Mouse (Mus musculus) adrenal gland, postnatal 36 days (tissue): Measurements from ENCODE around the gene Parn. TPM values are rescaled to one million over a fixed set of nuclear protein-coding genes. Genes with fewer than 3 reads are reported as not detected.
"Not testable (repeated sequence)": the region's sequence is repeated elsewhere in the genome, so short reads cannot be mapped to it uniquely, and the experiment has no call there.

Experiments
- DNase-seq, 2 experiments: peaks; one replicate each; pipeline ENCODE4 v3.0.0; 2021; ENCODE audit warnings: mixed read lengths in 1 of 2
- long read RNA-seq, 2 experiments: library from polyadenylated mRNA; stranded (forward); transcript quantifications; one replicate each; pipeline ENCODE4 v2.0.0; 2021; ENCODE audit warnings: borderline sequencing depth in 2 of 2
- total RNA-seq, 2 experiments: library from RNA; stranded (reverse); gene quantifications; 2 replicates each; pipeline ENCODE4 v1.2.3; 2021

Parn gene
- 10 to 100 TPM; 27.1 to 44.2 TPM for total RNA-seq
- long read RNA-seq, experiment 1, transcript Parn-201 (24 exons, 2,906 nt): major isoform, 25 of 33 reads
- long read RNA-seq, experiment 1, partial matches to known transcripts: 3 of 33 reads
- long read RNA-seq, experiment 1, other reads (novel, unspliced or antisense): 5 of 33 reads
- long read RNA-seq, experiment 2, transcript Parn-201 (24 exons, 2,906 nt): major isoform, 6 of 10 reads
- long read RNA-seq, experiment 2, partial matches to known transcripts: 0 of 10 reads
- long read RNA-seq, experiment 2, other reads (novel, unspliced or antisense): 4 of 10 reads

DNA sequence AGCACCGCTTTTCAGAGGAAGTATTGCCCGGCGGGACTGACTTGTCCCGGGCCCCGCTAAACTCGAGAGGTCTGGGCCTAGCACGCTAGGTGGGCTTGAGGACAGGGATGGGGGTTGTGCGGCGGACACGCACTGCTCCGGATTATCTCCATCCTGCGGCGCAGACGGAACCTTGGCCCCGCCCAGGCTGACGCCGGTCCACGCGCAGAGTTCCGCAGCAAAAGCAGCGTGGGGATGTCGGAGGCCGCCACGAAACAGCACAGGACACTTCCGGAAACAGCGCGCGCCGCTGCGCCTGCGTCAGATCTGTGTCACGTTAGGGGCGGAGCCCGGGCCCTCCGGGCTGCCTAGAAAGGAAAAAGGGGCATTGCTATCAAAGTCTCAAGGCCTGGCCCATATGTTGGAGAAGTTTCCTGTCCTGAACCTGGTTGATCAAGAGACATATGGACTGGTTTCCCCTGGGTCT, at the start of gene Parn:
Gene Parn (minus strand): TSS at position 293 of the 466 bp plus-strand sequence.
- DNase-seq: peak; percentile 96 to 97

DNA sequence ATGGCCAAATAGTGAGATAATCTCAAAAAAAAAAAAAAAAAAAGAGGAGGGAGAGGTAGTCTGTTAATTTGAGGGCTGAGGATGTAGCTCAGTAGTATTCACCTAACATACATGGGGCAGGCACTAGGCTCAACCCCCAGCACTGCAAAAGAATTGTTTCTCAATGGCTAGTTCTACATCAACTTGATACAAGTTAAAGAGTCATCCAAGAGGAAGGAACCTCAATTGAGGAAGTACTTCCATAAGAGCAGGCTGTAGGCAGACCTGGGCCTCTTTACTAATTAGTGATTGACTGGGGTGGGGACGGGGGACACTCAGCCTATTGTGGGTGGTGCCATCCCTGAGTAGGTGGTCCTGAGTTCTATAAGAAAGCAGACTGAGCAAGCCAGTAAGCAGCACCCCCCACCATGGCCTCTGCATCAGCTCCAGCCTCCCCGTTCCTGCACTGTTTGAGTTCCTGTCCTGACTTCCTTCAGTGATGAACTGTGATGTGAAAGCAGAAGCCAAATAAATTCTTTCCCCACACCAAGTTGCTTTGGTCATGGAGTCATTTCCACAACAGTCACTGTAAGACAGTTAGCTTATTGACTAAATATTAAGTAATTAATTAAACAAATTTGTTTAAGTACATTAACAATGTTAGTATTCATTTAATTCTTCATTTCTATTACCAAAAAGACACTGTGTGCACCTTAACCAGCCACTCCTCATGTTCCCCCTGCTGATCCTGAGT, 49.0 kb upstream of the Parn start:
- no peak for DNase-seq

DNA sequence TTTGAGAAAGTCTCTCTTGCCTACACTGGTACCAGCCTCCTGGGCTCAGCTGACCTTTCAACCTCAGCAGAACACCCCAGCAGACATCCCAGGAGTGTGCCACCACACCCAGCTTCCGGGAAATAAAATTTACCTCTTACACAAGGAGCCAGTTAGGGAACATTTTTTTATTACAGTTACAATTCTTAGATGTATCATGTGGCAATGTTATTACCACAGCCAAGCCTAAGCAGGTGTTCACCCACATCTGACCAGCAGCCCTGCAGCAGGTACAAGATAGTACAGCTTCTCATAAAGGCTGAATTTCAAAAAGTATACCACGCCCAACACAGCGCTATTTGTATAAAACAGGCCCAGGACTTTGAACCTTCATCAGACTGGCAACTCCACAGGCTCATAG, 46.9 kb upstream of the Parn start:
- DNase-seq: no peak

DNA sequence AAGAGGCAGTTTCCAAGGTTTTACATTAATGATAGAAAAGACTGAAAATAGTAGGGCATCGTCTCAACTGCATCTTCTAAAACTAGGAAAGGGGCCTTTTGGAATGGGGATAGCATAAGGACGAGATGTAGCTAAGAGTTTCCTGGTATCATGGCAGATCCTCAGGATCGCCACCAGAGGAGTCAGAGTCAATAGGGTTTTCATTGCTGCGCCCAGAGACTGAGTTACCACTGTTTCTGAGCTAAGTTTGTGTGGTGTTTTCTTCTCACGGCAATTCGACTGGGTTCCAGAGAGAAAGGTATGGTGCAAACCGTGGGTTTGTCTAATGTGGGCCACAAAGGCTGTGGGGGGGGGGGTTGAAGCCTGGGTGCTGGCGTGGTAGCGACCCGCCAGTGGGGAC, 36.7 kb upstream of the Parn start:
- DNase-seq: no peak

DNA sequence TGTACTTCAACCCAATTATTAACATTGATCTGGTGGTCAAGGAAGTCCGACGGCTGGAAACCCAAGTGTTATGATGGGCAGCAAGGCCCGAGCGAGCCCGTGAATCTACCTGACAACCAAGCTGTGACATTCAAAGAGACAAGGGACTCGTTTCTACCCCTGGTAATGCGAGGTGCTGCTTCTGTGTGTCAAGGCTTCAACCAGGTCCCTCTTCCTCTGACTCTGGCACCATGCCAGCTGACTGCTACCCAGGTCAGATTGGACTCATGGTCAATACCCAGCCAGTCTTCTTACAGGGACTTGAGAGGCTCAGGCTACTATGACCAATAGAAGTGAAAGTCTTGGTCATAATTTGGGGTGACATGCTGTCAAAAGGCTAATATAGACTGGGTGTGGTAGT, 34.2 kb upstream of the Parn start:
- DNase-seq: peak; percentile 12 to 24

DNA sequence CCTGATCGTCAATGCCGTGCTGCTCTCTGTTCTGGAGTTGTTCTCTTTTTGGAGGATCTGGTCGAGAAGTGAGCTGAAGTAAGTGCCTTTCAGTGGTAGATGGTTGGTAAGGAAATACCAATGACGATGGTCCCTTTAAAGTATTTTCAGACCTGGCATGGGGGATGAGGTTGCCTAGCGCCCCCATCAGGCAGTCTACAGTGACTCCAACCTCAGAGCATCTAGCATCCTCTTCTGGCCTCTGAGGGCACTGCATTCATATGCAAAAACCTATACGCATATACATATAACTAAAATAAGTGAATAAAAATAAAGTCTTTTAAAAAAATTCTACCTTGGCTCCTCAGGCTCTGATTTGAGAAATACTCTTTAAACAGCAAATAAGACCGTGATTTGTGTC, 31.0 kb upstream of the Parn start:
- DNase-seq: no peak

DNA sequence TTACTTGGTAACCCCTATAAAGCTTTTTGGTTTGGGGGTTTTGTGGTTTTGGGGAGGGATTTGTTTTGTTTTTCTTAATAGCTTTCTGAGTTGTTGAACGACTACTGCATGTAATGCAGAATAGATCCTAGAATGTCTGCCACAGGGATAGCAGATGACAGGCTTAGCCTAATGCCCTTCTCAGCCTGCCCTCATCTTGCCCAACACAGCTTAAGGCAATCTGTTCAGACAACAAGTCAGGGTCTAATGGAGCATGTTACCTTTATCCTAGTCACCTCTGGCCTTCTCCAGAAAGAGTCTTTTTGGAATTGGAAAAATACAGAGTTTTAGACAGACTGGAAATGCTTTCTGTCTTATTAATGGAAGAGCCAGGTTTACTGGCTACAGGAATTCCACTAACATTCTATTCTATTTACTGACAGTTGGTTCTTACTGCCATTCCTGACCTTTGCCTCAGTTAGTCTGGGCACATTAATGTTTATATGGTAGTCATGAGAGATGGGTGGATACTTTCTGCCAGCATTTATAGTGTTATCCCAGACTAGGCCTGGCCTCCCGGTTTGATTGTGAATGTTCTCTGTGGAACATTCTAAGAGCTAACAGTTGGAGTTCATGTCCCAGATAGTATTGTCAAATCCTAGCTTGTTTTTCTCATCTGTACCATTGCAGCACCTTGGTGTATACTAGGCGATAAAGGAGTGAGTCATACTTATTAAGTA, 10.8 kb upstream of the Parn start:
- no peak for DNase-seq

DNA sequence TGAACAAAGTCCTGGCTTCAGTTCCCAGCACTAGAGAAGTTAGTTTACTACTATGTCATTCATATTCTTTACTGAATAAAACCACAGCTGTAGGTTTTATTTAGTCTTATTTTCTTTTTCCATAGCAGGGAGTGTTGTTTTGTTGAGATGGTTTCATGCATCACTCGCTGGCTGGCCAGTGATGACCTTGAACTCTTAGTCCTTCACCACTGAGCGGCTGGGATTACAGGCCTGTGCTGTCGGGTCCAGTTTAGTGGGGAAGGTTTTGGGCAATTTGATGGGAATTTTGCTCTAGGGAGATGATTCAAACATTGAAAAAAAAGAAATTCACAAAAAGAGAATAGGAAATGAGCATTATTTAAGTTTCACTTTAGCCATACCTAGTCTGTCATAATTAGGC, 6.5 kb upstream of the Parn start:
- DNase-seq: peak; percentile 45 to 51

DNA sequence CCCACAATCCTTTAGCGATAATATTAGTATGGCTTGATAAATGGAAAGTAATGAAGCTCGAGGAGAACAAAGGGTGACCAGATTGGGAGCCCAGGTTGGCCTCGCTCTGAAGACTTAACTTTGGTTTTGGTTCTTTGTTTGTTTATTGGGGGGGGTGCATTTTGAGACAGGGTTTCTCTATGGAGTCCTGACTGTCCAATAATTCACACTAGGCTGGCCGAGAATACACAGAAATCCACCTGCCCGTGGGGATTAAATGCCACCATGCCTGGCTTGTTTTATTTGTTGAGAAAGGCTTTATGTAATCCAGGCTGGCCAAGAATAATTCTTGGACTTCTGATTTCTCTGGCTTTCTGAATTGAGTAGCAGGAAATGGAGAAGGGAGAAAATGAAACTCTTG, 5.1 kb upstream of the Parn start:
- no peak for DNase-seq

DNA sequence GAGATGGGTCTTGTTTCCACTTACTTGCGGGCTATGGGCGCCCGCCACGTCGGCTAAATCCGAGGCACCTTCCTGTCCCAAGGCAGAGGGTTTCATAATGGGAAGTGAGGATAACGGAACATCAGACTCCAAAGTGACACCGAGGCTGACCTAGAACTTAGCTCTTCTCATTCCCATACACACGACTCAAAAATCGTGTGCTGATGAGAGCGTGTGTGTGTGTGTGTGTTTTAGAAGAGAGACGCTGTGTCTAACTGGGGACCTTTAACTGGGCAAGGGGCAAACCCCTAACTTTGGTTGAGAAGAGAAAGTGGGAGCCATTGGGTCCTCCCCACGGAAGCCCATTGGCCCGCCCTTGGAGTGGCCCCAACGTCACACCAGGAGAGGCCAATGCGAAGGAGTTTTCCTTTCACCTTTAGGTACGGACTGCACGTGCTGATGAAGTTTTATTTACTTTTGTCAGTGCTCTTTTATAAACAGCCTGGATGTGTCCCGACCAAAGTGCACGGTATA, 4.5 kb upstream of the Parn start:
- peak; percentile 82 to 83 for DNase-seq

DNA sequence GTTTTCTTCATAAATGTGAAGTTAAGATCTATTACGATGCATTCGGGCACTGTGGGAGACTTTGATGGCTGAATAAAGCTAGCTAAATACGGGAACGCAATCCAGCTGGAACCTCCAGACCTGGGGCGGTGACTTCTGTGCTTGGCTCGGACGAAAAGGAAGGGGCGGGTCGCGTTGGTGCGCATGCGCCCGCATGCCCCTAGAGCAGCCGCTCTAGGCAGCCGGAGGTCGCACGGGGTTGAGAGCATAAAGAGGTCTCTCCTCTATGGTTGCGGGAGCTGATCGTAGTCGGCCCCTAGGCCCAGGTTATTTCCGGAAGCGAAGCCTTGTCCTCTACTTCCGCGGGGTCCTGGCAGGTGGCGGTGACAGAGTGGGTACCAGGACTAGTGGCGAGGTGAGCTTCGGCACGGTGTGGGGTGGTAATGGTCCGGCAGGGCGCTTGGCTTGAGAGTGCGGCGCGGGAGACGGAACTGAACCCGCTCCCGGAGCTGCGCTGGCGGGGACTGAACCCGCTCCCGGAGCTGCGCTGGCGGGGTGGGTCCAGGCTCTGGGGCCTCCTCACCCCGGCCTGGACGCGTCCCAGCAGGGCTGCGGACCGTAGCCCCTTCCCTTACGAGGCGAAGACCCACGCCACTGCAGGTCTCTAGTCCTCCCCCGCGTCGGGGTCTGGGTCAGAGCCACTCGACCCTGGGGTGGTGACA, 3.9 kb upstream of the Parn start, which contains the start of the genes Bfar and 3110001I22Rik:
Gene Bfar (plus strand): TSS at position 174 of the 701 bp plus-strand sequence.
Gene 3110001I22Rik (plus strand): TSS at position 245 of the 701 bp plus-strand sequence.
- peak; percentile 92 to 94 for DNase-seq

DNA sequence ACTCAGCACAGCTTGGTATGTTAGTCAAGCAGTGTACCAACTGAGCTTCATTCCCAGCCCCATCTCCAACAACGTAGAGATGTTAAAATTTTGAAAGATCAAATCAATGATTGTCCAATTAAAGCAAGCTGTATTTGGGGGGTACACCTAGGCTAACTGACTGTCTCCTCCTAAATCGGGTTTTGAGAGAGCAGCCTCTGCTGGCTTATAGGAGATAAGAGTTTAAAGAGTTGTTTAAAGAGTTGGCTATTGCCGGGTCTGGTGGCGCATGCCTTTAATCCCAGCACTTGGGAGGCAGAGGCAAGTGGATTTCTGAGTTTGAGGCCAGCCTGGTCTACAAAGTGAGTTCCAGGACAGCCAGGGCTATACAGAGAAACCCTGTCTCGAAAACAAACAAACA, 2.9 kb upstream of the Parn start:
- DNase-seq: not testable (repeated sequence)

DNA sequence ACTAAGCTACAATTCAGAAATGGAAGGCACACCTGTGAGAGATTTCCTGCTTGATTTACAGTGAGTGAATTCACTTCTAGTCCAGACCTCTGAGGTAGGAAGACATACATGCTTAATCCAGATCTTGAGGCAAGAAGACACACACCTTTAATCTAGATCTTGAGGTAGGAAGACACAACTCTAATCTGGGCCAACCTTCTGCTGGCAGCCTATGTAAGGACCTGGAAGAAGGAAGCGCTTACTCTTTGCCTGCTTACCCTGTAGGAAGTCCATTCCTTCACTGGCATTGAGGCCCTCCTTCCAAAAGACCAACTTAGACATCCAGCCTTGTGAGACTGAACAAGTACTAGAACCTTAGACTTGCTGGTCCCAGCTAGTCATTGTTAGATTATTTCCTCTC, 1.3 kb upstream of the Parn start:
- no peak for DNase-seq

DNA sequence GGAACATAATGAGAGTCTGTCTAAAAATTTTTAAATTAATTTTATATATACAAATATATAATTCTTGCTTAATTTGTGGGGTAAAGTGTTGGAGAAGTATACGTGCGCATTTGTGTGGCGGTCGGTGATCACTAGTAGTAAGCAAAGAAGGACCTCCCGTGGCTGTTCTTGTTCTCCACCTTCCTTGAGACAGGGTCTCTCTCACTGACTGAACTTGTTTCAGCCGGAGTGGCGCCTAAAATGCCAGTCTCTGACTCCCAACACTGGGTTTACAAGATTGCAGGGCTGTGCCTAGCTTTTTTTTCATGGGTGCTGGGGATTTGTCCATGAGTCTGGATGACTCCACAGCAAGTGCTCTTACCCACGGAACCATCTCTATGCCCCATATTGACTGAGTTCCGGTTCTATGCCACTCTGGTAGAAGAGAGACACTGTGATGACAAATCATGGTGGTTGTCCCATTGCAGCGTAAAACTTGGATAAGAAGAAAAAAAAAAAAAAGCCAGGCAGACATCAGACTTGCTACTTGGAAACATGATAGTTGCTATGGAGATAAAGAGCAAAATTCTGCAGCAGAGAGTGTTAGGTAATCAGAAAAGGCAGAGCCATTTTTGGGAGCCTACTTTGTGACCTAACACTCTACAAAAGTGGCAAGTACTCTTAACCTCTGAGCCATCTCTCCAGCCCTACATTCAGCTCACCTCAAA, 585 bp upstream of the Parn start:
- no peak for DNase-seq

DNA sequence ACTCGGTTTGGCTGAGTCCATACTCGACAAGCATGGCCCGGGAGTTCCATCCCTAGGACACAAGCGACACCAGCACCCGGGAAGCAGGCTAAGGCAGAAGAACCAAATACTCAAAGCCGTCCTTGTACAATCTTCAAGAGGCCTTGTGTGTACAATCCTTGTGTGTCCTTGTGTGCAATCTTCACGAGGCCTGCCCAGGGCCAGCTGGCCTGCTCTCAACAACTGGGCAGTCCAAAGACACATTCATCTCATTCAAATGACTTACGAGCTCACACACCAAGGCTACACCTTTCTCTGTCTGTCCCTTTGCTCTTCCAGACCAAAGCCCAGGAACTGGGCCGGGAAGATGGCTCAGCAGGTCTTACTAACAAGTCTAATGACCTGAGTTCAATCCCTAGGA, 7.2 kb downstream of the Parn start:
- DNase-seq: peak; percentile 44 to 72

DNA sequence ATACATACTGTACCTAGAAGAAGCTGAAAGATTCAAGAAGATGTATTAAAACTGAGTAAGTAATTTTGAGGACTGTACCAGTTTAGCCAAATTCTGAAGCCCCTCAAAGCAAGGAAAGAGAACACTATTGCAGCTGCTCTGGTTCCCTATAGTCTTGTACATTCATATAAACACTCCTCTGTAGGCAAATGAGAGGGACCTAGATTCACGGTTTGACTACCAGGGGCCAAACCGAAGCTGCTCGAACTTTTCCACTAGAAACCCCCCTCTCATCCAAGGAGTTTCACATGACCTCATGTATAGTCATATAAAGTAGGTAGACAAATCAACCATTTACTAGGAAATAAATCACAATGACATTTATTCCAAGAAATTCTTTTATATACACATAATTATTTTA, 9.1 kb downstream of the Parn start:
- no peak for DNase-seq

DNA sequence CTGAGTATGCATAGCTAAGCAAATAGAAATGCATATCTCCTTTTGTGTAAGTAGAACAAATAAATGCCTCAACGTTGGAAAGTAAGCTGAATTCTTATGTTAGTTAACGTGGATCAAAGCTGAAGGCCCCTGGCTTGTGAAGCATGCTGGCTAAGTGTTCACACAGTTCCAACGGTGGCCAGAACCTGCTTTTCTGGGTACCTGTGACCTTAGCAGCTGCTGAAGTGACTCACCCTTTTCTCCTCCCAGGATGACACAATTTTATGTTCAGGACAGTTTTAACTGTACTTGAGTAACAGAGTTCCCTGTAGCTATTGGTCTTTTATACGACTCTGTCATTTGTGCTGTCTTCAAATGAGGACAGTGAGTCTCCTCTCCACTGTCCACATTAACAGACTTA, 22.0 kb downstream of the Parn start:
- no peak for DNase-seq

DNA sequence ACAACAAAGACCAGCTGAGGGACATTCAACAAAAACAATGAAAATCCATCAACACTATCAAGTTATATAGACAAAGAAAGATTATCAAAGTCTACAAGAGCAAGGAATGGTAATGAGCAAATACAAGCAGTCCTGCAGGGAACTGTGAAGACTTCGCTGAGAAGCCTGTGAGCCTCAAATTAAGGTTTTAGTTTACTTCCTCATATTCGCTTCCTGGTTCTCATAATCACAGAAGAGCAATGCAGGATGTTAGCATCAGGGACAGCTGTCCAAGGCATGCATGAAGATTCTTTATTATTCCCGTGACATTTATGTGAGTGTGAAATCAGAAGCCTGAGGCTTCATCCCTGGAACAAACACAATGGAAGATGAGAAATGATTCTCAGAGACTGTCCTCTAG, 23.5 kb downstream of the Parn start:
- no peak for DNase-seq

DNA sequence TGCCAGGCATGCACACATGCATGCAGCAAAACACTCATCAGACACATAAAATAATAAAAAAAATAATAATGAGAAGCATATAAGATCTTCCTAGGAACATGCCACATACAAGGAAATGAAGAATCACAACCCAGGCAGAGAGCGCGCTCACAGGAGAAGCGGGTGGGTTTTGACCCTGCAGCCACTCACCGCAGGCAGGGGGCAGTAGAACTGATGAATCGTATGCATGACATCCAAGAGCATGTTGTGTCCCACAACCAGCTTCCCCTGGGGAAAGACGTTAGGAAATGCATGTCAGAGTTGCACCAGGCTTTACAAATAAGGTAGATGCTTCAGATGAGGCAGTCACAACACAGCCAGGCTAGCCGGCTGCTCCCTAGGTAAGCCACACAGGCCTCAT, 27.9 kb downstream of the Parn start:
- DNase-seq: peak; percentile 1 to 12

DNA sequence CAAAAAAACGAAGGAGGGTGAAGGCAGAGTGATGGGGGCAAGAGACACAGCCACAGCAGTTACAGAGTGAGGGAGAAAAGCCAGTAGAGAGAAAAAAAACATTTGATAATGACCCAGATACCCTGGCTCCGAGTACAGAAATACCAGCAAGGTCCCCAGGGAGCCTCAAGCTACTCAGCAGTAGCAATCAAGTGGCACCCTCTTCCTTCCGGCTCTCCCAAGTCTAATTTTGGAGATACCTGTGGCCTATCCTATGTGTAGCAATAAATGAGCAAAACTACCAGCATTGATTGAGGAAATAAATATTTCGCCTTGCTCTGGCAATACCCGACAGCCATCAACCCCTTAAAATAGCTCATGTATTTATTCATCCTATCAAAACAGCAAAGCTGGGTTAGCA, 28.5 kb downstream of the Parn start:
- no peak for DNase-seq

DNA sequence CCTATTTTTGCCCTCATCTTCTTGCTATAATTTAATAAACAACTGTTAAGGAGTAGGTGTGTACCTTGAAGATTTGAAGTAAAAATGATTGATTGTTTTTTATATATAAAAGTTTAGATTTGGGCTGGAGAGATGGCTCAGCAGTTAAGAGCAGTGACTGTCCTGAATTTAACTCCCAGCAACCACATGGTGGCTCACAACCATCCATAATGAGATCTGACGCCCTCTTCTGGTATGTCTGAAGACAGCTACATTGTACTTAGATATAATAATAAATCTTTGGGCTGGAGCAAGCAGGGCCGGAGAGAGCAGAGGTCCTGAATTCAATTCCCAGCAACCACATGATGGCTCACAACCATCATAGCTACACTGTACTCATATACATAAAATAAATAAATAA, 29.8 kb downstream of the Parn start:
- DNase-seq: not testable (repeated sequence)
